Comparison of ENCODE assay signal across 8 mouse cellular contexts in genomic region chr19:60341485-60341884, GRCm38 (mm10).
DNase-seq lines count a peak whose midpoint lies in the region; ATAC-seq and TF ChIP-seq lines count a peak whose summit lies in the region.

No protein-coding gene starts in this region.

- TF ChIP-seq CTCF in intestine, postnatal 0 days (IDR thresholded peaks at IDR 0.05; ENCODE audit: low read depth) = peak; percentile 88
- peak; percentile 66; the same call in 1 of the 2 replicates for TF ChIP-seq CTCF in testis, adult 2 months (IDR thresholded peaks at IDR 0.05; ENCODE audit: control insufficient read depth, insufficient read depth, insufficient replicate concordance, low read depth, low read length)

- no peak overlapping the region for H3K4me3 ChIP-seq in intestine, postnatal 0 days (ENCODE audit: low read depth, low read length)
- H3K4me3 ChIP-seq in intestine, embryonic 16.5 days (ENCODE audit: low read length) = no peak overlapping the region
- no peak overlapping the region for H3K4me3 ChIP-seq in midbrain, embryonic 15.5 days
- no peak overlapping the region for H3K4me3 ChIP-seq in testis, adult 2 months (ENCODE audit: control insufficient read depth, low read depth, low read length)

- no peaks in the 10 kb centered on the region for H3K9me3 ChIP-seq in intestine, postnatal 0 days (ENCODE audit: control insufficient read depth)
- H3K9me3 ChIP-seq in intestine, embryonic 16.5 days (ENCODE audit: control insufficient read depth, low read length) = no peaks in the 10 kb centered on the region
- no peaks in the 10 kb centered on the region for H3K9me3 ChIP-seq in midbrain, embryonic 15.5 days

- peak; percentile 69 for DNase-seq in MN1 (ENCODE audit: low spot score)
- DNase-seq in cerebellum, postnatal 10 days = peak; percentile 72 to 81
- peak; percentile 24 to 39 for DNase-seq in gastrocnemius, postnatal 4 days (ENCODE audit: low spot score in 2 of 2)
- DNase-seq in layer of hippocampus, postnatal 25 days (ENCODE audit: extremely low spot score in 1 of 2, low spot score in 1 of 2) = peak; percentile 44 to 77

- no peak overlapping the region for H3K27ac ChIP-seq in intestine, postnatal 0 days (ENCODE audit: low read depth, low read length)
- no peak overlapping the region for H3K27ac ChIP-seq in intestine, embryonic 16.5 days (ENCODE audit: low read length)
- H3K27ac ChIP-seq in midbrain, embryonic 15.5 days = no peak overlapping the region
- no peak overlapping the region for H3K27ac ChIP-seq in testis, adult 2 months (ENCODE audit: control insufficient read depth, insufficient read depth, low read depth, low read length)

- no peak for ATAC-seq in intestine, postnatal 0 days
- ATAC-seq in intestine, embryonic 16.5 days = no peak
- ATAC-seq in midbrain, embryonic 15.5 days (replicated peaks) = 0 out of 2 replicates have a peak, but pooled peaks have one; percentile 39

- no peak overlapping the region for H3K4me2 ChIP-seq in intestine, postnatal 0 days (replicated peaks; ENCODE audit: low read depth)
- H3K4me2 ChIP-seq in intestine, embryonic 16.5 days (ENCODE audit: low read depth, low read length) = no peak overlapping the region
- no peak overlapping the region for H3K4me2 ChIP-seq in midbrain, embryonic 15.5 days

- TF ChIP-seq POLR2A in testis, adult 2 months (IDR thresholded peaks at IDR 0.05; ENCODE audit: control insufficient read depth, low read depth, low read length) = no peak

- 10% methylated on average over 3 of the region's 3 CpGs for WGBS in intestine, postnatal 0 days
- WGBS in intestine, embryonic 16.5 days = 13% methylated on average over 3 of the region's 3 CpGs
- WGBS in midbrain, embryonic 15.5 days = 11% methylated on average over 3 of the region's 3 CpGs

- H3K27me3 ChIP-seq in intestine, postnatal 0 days (replicated peaks; ENCODE audit: control insufficient read depth, insufficient read depth, low read length) = no peaks in the 10 kb centered on the region
- H3K27me3 ChIP-seq in intestine, embryonic 16.5 days (replicated peaks; ENCODE audit: control insufficient read depth, insufficient read depth, low read length) = no peaks in the 10 kb centered on the region
- H3K27me3 ChIP-seq in midbrain, embryonic 15.5 days (replicated peaks) = no peaks in the 10 kb centered on the region
- H3K27me3 ChIP-seq in testis, adult 2 months (ENCODE audit: control insufficient read depth, insufficient read depth, low read length) = no peaks in the 10 kb centered on the region

- H3K4me1 ChIP-seq in intestine, postnatal 0 days (replicated peaks; ENCODE audit: control insufficient read depth, insufficient read depth, low read length) = no peaks in the 10 kb centered on the region
- H3K4me1 ChIP-seq in intestine, embryonic 16.5 days (ENCODE audit: control insufficient read depth, insufficient read depth, low read length) = no peaks in the 10 kb centered on the region
- no peaks in the 10 kb centered on the region for H3K4me1 ChIP-seq in midbrain, embryonic 15.5 days
- no peaks in the 10 kb centered on the region for H3K4me1 ChIP-seq in testis, adult 2 months (ENCODE audit: control insufficient read depth, insufficient read depth, low read length)

- H3K36me3 ChIP-seq in intestine, postnatal 0 days (ENCODE audit: control insufficient read depth, insufficient read depth) = no peaks in the 10 kb centered on the region
- H3K36me3 ChIP-seq in intestine, embryonic 16.5 days (ENCODE audit: control insufficient read depth, insufficient read depth, low read length) = no peaks in the 10 kb centered on the region
- H3K36me3 ChIP-seq in midbrain, embryonic 15.5 days (replicated peaks) = no peaks in the 10 kb centered on the region
- H3K36me3 ChIP-seq in testis, adult 2 months (ENCODE audit: control insufficient read depth, insufficient read depth, low read length) = no peaks in the 10 kb centered on the region

- H3K9ac ChIP-seq in intestine, postnatal 0 days (ENCODE audit: low read depth, low read length) = no peak overlapping the region
- H3K9ac ChIP-seq in intestine, embryonic 16.5 days (ENCODE audit: low read depth, low read length) = no peak overlapping the region
- H3K9ac ChIP-seq in midbrain, embryonic 15.5 days = no peak overlapping the region
